Mouse (Mus musculus): ENCODE measurements around the gene Cntfr. TPM values are rescaled to one million over a fixed set of nuclear protein-coding genes. Genes with fewer than 3 reads are reported as not detected.
"Not testable (repeated sequence)": the region's sequence is repeated elsewhere in the genome, so short reads cannot be mapped to it uniquely, and the experiment has no call there.

Gene Cntfr
- polyA plus RNA-seq, 1 experiment from 2014 or later, result 10.1 TPM

DNA sequence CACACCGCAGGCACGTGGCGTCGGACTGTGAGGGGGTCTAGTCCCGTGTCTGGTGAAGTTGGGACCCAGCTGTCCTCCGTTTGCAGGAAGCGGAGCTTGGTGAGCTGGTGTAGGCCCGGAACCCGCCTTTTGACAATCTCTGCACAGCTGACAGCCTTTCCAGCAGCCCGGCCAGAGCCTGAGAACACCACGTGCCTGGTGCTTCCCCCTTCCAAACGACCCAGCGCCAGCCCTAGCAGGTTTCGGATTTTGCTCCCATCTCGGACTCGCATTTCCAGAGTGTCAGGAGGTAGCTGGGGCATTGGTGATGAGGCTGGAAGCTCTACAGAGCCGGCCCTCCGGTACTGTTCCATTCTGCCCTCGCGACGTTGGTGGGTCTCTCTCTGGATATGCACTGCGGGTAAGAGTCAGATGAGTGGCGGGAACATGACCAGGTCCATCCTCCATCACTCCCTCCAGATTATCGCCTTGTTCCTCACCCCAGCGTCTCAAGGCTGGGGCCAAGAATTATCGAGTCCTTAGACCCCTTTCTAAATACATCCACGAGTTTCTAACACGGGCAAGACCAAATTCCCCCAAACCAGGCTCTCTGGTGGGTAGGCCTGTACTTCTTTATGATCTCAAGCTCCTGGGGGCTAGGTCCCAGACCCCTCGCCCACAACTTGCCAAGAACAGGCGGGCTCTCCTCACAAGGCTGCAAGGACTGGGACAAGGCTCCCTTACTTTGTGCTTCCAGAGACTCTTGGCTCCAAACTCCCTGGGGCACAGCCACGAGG is 15.7 kb upstream of the Cntfr start:
- Histone ChIP-seq H3K4me2 (ENCODE audit: low read depth, low read length) (peak overlapping the region; percentile 91), H3K4me3 (replicated peaks; ENCODE audit: low read length) (peak overlapping the region; percentile 90), H3K36me3 (ENCODE audit: control insufficient read depth, insufficient read depth, low read length) (peaks cover 6% of the 10 kb centered on the region; the same call in 1 of the 2 replicates), H3K4me1 (ENCODE audit: control insufficient read depth, insufficient read depth, low read length) (peaks cover 15% of the 10 kb centered on the region), H3K9ac (ENCODE audit: low read length) (peak overlapping the region; percentile 97), H3K27me3 (ENCODE audit: control insufficient read depth, insufficient read depth, low read length) (no peaks in the 10 kb centered on the region), H3K27ac (ENCODE audit: low read length) (peak overlapping the region; percentile 71), H3K9me3 (replicated peaks; ENCODE audit: control insufficient read depth, low read length) (no peaks in the 10 kb centered on the region)
- peak; percentile 9; the same call in 1 of the 2 replicates for ATAC-seq (ENCODE audit: insufficient read depth, low FRiP score)
- WGBS, result 34% methylated on average over 31 of the region's 31 CpGs

DNA sequence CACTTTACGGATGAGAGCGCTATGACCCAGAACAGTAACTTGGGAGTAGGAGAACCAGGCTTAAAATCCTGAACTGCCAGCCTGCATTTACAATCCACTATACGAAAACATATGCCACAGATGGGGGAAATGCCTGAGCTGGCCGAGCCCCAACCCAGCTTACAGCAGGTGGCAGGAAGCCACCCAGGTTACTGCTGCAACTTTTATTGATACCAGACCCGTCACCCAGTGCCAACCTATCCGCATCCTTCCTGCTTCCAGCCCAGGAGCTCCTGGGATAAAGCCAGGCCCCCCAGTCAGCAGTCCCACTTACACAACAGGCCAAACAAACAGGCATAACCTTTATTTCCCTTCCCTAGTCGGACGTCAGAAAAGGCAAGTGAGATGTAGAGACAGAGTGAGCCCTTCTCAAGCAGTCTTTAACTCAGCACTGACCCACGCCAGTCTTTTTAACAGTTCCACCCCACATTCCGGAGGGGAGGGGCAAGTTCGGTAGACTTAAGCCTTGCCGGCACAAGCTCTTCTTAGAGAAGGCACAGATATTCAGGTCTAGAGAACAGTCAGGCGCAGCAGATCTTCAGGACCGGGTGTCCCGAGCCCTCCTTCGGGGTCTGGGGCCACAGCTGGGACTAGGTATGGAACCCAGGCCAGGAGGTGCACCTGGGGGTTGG is 15.0 kb upstream of the Cntfr start:
- peak overlapping the region; percentile 97 for H3K9ac ChIP-seq (ENCODE audit: low read length)

DNA sequence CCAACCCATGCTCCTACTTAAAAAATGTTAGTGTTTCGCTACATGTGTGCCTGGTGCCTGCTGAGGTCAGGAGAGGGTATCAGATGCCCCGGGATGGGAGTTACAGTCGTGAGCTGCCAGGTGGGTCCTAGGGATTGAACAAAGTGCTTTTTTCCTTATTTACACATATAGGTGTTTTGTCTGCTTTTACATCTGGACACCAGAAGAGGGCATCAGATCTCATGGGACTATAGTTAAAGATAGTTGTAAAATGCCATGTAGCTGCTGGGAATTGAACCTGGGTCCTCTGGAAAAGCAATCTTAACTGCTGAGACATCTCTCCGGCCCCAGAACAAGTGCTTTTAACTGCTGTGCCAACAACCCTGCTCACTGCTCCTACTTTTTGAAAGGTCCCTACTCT is 13.3 kb upstream of the Cntfr start:
- Histone ChIP-seq H3K27me3 (ENCODE audit: control insufficient read depth, insufficient read depth, low read length) (peaks cover 10% of the 10 kb centered on the region), H3K27ac (ENCODE audit: low read length) (no peak overlapping the region), H3K4me1 (ENCODE audit: control insufficient read depth, insufficient read depth, low read length) (peaks cover 23% of the 10 kb centered on the region), H3K4me2 (ENCODE audit: low read depth, low read length) (no peak overlapping the region), H3K9me3 (replicated peaks; ENCODE audit: control insufficient read depth, low read length) (no peaks in the 10 kb centered on the region), H3K9ac (ENCODE audit: low read length) (no peak overlapping the region), H3K36me3 (ENCODE audit: control insufficient read depth, insufficient read depth, low read length) (no peaks in the 10 kb centered on the region), H3K4me3 (replicated peaks; ENCODE audit: low read length) (no peak overlapping the region)
- WGBS, result 64% methylated on average over 4 of the region's 4 CpGs
- ATAC-seq (ENCODE audit: insufficient read depth, low FRiP score), result no peak

More for the DNA sequence above, 15.0 kb upstream of the Cntfr start:
- H3K4me1 ChIP-seq (ENCODE audit: control insufficient read depth, insufficient read depth, low read length), result peaks cover 23% of the 10 kb centered on the region
- H3K9me3 ChIP-seq (replicated peaks; ENCODE audit: control insufficient read depth, low read length), result no peaks in the 10 kb centered on the region
- H3K27me3 ChIP-seq (ENCODE audit: control insufficient read depth, insufficient read depth, low read length), result no peaks in the 10 kb centered on the region
- WGBS, result 67% methylated on average over 16 of the region's 16 CpGs
- H3K4me2 ChIP-seq (ENCODE audit: low read depth, low read length), result peak overlapping the region; percentile 91
- no peak overlapping the region for H3K27ac ChIP-seq (ENCODE audit: low read length)
- peaks cover 6% of the 10 kb centered on the region; the same call in 1 of the 2 replicates for H3K36me3 ChIP-seq (ENCODE audit: control insufficient read depth, insufficient read depth, low read length)
- no peak for ATAC-seq (ENCODE audit: insufficient read depth, low FRiP score)
- H3K4me3 ChIP-seq (replicated peaks; ENCODE audit: low read length), result peak overlapping the region; percentile 90

DNA sequence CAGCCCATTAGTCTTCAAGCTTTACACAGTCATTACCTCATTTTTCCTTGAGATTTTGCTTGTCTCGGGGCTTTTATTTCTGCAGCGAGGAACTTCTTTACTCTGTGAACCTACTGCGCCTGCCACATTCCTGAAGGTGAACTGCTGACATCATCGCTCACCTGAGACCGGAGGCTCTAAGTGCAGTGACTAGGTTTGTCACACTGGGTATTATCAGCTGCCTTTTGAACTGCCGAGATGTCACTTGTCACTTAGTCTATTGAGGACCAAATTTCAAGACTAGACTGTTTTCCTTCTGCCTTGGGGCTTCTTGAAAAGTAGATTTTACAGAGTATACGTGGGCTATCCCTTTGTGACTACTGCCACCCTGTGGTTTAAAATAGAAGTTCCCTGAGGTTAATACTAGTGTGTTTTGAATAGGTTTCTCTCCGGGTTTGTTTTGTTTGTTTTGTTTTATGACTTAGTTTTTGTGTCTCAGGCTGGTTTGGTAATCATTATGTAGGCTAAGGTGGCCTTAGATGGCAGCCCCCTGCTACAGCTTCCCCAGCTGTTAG is 11.4 kb upstream of the Cntfr start:
- no peak for ATAC-seq (ENCODE audit: insufficient read depth, low FRiP score)

DNA sequence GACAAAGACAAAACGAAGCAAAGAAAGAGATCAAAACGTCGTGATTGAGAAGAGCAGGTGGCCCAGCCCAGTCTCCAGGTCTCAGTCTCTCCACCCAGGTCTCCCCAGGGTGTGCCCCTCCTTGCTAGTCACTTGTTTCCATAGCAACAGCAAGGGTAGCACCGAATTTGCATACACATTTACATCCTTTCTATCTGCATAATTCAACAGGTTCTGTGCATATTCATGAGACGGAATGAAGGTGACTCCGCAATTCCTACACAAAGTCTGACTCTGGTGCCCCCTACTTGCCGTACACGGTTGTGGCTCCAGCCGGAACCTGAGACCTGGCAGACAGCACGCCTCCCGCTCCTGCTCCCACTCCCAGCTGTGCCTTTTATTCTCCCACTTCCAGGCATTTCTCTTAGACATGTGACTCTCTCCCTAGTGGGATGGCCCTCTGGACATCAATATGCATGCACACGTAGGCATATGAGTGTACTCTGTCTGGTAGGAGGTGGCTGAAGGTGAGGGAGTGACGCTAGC is 10.2 kb upstream of the Cntfr start:
- 4% methylated on average over 13 of the region's 13 CpGs for WGBS
- Histone ChIP-seq H3K4me3 (replicated peaks; ENCODE audit: low read length) (no peak overlapping the region), H3K4me1 (ENCODE audit: control insufficient read depth, insufficient read depth, low read length) (peaks cover 17% of the 10 kb centered on the region), H3K9me3 (replicated peaks; ENCODE audit: control insufficient read depth, low read length) (no peaks in the 10 kb centered on the region), H3K4me2 (ENCODE audit: low read depth, low read length) (no peak overlapping the region), H3K9ac (ENCODE audit: low read length) (no peak overlapping the region), H3K36me3 (ENCODE audit: control insufficient read depth, insufficient read depth, low read length) (no peaks in the 10 kb centered on the region), H3K27me3 (ENCODE audit: control insufficient read depth, insufficient read depth, low read length) (peaks cover 14% of the 10 kb centered on the region), H3K27ac (ENCODE audit: low read length) (no peak overlapping the region)
- peak; percentile 51 for ATAC-seq (ENCODE audit: insufficient read depth, low FRiP score)

More for the DNA sequence above, 11.4 kb upstream of the Cntfr start:
- Histone ChIP-seq H3K4me1 (ENCODE audit: control insufficient read depth, insufficient read depth, low read length) (peaks cover 23% of the 10 kb centered on the region), H3K4me3 (replicated peaks; ENCODE audit: low read length) (no peak overlapping the region), H3K27me3 (ENCODE audit: control insufficient read depth, insufficient read depth, low read length) (peaks cover 14% of the 10 kb centered on the region), H3K9ac (ENCODE audit: low read length) (peak overlapping the region; percentile 2; the same call in 1 of the 2 replicates), H3K36me3 (ENCODE audit: control insufficient read depth, insufficient read depth, low read length) (no peaks in the 10 kb centered on the region), H3K4me2 (ENCODE audit: low read depth, low read length) (peak overlapping the region; percentile 27; the same call in 1 of the 2 replicates), H3K9me3 (replicated peaks; ENCODE audit: control insufficient read depth, low read length) (no peaks in the 10 kb centered on the region), H3K27ac (ENCODE audit: low read length) (no peak overlapping the region)
- 27% methylated on average over 8 of the region's 8 CpGs for WGBS

DNA sequence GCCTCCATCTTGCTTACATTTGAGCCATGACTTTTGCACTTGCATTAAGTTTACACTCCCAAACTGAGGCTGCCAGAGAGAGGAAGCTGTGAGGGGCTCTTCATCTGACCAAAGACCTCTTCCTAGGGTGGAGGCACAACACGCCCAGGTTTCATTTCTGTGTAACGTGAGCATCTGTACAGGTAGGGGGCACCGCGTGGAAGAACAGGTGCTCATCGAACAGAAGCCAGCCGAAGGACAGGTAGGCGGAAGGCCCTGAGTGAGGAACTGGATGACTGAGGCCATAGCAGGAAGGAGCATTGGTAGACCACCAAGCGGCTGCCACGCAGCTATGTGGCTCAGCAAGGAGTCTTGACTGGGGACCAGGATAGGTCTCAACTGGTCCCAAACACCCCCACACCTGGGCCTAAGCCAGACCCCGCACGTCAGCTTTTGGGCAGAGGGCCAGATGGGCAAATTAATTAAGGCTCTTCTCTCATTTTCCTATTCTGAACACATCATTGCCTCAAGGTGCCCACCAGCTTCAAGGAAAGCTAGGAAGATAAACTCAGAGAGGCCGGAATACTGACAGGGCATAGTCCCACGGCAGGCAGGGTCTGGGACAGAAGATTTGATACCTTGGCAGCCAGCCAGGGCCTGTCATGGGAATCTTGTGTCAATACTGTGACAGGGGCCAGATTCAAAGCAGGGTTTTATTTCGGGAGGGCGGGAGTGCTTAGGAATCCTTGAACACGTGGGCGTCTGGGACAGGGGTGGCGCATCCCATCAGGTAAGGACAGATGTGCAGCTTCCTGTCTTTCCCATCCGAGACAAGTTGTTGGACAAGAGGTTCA is 9.2 kb upstream of the Cntfr start:
- Histone ChIP-seq H3K4me1 (ENCODE audit: control insufficient read depth, insufficient read depth, low read length) (0 out of 2 replicates have a peak, but pooled peaks cover 9% of the 10 kb centered on the region), H3K36me3 (ENCODE audit: control insufficient read depth, insufficient read depth, low read length) (no peaks in the 10 kb centered on the region), H3K27ac (ENCODE audit: low read length) (no peak overlapping the region), H3K27me3 (ENCODE audit: control insufficient read depth, insufficient read depth, low read length) (peaks cover 14% of the 10 kb centered on the region), H3K4me2 (ENCODE audit: low read depth, low read length) (no peak overlapping the region), H3K9me3 (replicated peaks; ENCODE audit: control insufficient read depth, low read length) (no peaks in the 10 kb centered on the region), H3K9ac (ENCODE audit: low read length) (no peak overlapping the region), H3K4me3 (replicated peaks; ENCODE audit: low read length) (no peak overlapping the region)
- 63% methylated on average over 19 of the region's 19 CpGs for WGBS
- no peak for ATAC-seq (ENCODE audit: insufficient read depth, low FRiP score)

DNA sequence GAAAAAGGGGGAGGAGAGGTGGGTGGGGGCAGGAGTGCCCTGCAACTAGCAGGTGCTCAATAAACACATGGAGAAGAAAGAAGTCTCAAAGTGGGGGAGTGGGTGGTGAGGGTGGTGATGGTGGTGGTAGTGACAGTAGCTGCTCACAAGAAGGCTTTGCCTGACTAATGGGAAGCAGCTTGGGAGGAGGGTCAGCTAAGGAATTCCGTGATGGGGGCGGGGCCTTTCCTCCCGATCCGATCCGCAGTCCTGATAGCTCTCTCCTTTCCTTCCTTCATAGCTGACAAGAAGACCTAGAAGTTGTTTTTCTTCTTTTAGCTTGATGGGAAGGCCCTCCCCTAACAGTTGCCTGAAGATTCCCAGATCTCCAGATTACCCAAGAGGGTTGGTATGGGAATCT is 7.8 kb upstream of the Cntfr start:
- Histone ChIP-seq H3K4me2 (ENCODE audit: low read depth, low read length) (no peak overlapping the region), H3K4me3 (replicated peaks; ENCODE audit: low read length) (no peak overlapping the region), H3K36me3 (ENCODE audit: control insufficient read depth, insufficient read depth, low read length) (no peaks in the 10 kb centered on the region), H3K27ac (ENCODE audit: low read length) (no peak overlapping the region), H3K9me3 (replicated peaks; ENCODE audit: control insufficient read depth, low read length) (no peaks in the 10 kb centered on the region), H3K9ac (ENCODE audit: low read length) (no peak overlapping the region), H3K4me1 (ENCODE audit: control insufficient read depth, insufficient read depth, low read length) (0 out of 2 replicates have a peak, but pooled peaks cover 9% of the 10 kb centered on the region), H3K27me3 (ENCODE audit: control insufficient read depth, insufficient read depth, low read length) (peaks cover 14% of the 10 kb centered on the region)
- 4% methylated on average over 5 of the region's 5 CpGs for WGBS
- no peak for ATAC-seq (ENCODE audit: insufficient read depth, low FRiP score)

DNA sequence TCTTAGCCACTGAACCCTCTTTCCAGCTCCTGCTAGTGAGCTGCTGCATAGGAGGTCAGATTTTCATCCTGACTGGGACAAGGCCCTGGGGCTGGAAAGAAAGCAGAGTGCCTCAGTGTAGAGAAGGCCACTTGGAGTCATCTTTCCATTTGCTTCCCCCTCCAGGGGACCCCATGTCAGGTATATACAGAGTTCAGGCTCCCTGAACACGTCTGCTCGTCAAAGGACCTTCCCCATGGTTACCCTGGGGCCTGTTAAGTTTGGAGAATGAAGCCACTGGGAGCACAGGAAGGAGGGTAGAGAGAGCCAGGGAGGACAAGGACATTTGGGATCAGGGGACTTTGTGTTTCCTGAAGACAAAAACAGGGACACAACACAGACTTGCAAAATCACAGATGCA is 5.3 kb upstream of the Cntfr start:
- H3K9ac ChIP-seq (ENCODE audit: low read length); H3K36me3 ChIP-seq (ENCODE audit: control insufficient read depth, insufficient read depth, low read length); H3K4me3 ChIP-seq (replicated peaks; ENCODE audit: low read length); H3K27ac ChIP-seq (ENCODE audit: low read length); H3K4me2 ChIP-seq (ENCODE audit: low read depth, low read length); H3K4me1 ChIP-seq (ENCODE audit: control insufficient read depth, insufficient read depth, low read length); ATAC-seq (ENCODE audit: insufficient read depth, low FRiP score); H3K9me3 ChIP-seq (replicated peaks; ENCODE audit: control insufficient read depth, low read length): not testable (repeated sequence)
- peaks cover 14% of the 10 kb centered on the region for H3K27me3 ChIP-seq (ENCODE audit: control insufficient read depth, insufficient read depth, low read length)
- WGBS, result 71% methylated on average over 2 of the region's 2 CpGs
